Mouse (Mus musculus): ENCODE measurements around the gene Angel2. TPM values are rescaled to one million over a fixed set of nuclear protein-coding genes. Genes with fewer than 3 reads are reported as not detected.

The Angel2 gene
- polyA plus RNA-seq, 1 experiment from 2014 or later: 42.2 TPM

DNA sequence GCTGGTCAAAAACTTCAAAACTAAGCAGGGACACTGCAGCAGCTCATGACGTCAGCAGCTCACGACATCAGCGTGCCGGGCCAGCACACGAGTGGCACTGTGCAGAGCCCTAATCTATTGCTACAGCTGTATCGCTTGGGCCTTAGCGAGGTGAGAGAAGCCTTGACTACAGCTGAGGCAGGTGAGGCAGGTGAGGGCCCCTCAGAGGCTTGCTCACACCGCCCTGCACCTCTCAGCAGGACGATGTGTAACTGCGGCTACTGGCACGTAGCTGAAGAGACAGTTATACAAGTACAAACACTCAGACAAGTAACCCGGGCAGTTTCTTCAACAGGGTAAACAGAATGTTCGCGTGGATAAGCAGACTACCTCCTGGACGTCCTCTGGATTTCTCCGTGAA is 20.2 kb upstream of the Angel2 start:
- no peak for ATAC-seq (ENCODE audit: low FRiP score)
- Histone ChIP-seq H3K36me3 (peaks cover 16% of the 10 kb centered on the region), H3K4me2 (no peak overlapping the region), H3K9me3 (replicated peaks) (no peaks in the 10 kb centered on the region), H3K9ac (replicated peaks) (no peak overlapping the region), H3K4me1 (peaks cover 12% of the 10 kb centered on the region), H3K4me3 (replicated peaks) (no peak overlapping the region), H3K27ac (replicated peaks) (0 out of 2 replicates have a peak overlapping the region, but pooled peaks have one; percentile 43), H3K27me3 (replicated peaks) (no peaks in the 10 kb centered on the region)
- 86% methylated on average over 16 of the region's 16 CpGs for WGBS

DNA sequence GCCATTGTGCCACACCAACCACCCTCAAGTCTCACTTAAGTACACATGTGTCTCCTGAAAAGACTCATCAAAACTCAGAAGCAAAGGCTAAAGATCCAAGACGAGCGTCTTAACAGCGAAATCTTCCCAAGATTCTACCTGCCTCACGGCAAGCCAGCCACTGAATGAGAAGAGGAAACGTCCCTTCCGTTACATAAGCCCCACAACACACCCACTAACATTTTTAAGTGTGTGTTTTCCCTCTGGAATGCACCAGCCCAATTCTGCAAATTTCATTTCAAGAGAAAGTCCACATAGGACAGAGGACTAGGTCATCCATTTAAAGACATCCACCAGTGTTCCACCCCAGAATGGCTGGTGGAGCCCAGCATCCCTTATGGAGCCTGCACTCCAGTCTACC is 14.1 kb upstream of the Angel2 start:
- Histone ChIP-seq H3K36me3 (no peaks in the 10 kb centered on the region), H3K9ac (replicated peaks) (peak overlapping the region; percentile 93), H3K4me2 (peak overlapping the region; percentile 73), H3K4me1 (peaks cover 36% of the 10 kb centered on the region), H3K27ac (replicated peaks) (peak overlapping the region; percentile 80; the same call in 1 of the 2 replicates), H3K4me3 (replicated peaks) (peak overlapping the region; percentile 99), H3K27me3 (replicated peaks) (peaks cover 5% of the 10 kb centered on the region; the same call in 1 of the 2 replicates), H3K9me3 (replicated peaks) (no peaks in the 10 kb centered on the region)
- WGBS: 76% methylated on average over 6 of the region's 6 CpGs
- ATAC-seq (ENCODE audit: low FRiP score): peak; percentile 21; the same call in 1 of the 2 replicates

DNA sequence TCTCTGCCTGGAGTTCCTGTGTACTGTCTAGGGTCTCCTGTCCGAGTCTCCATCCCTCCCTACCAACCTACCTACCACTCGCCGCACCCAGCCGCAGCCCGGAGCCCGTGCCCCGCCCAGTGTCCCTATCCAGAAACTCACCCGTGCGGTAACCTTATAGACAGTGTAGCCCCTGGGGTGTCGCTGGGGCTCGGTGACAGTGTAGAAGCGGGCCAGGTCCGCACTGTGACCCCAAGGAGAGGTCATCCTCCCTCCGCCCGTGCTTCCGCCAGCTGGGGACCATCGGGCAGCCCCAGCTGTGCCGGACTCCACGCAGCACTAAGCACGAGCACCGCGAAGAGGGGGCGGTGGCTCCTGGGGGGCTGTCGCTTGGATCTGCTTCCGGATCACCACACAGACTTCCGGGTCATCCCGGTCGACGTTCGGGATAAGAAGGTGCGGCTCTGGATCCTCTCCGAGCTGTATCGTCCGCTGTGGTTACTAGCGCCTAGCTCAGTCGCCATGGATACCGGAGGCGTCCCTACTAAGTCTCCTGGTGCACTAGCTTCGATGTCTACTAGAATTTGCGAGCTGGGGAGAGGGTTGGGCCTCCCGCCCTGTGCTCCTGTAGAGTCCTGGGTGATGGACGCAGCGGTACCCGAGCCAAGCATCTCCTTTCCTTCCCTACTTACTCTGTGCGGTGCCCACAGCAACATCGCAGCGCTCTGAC is 13.3 kb upstream of the Angel2 start, which contains the start of gene Rps6kc1:
TSS of gene Rps6kc1 (minus strand) at position 356 of the 709 bp plus-strand sequence.
- H3K4me1 ChIP-seq: peaks cover 36% of the 10 kb centered on the region
- peak within 1 kb of the TSS; percentile 93 for H3K9ac ChIP-seq (replicated peaks)
- H3K27me3 ChIP-seq (replicated peaks): peaks cover 5% of the 10 kb centered on the region; the same call in 1 of the 2 replicates
- whole genome bisulfite sequencing: under 1% methylated on average over 47 of the region's 47 CpGs
- H3K9me3 ChIP-seq (replicated peaks): no peaks in the 10 kb centered on the region
- peak within 1 kb of the TSS; percentile 80 for H3K27ac ChIP-seq (replicated peaks)
- H3K4me2 ChIP-seq: peak within 1 kb of the TSS; percentile 73
- no peaks in the 10 kb centered on the region for H3K36me3 ChIP-seq
- H3K4me3 ChIP-seq (replicated peaks): peak within 1 kb of the TSS; percentile 99
- peak; percentile 95 for ATAC-seq (ENCODE audit: low FRiP score)

DNA sequence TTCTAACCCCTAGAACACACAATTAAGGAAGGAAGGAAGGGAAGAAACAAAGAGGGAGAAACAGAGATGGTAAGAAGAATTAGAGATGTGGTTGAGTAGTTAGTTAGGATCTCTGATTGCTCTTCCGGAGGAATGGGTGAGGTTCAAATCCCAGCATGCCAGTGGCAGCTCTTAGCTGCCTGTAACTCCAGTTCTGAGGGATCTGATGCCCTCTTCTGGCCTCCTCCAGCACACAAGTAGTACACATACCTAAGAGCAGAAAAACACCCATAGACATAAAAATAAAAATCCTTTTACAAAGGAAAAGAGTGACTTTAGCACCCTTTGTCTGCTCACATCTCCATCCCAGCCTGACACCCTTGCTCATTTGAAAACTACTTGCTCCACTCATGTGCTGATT is 12.3 kb upstream of the Angel2 start:
- no peaks in the 10 kb centered on the region for H3K36me3 ChIP-seq
- peak overlapping the region; percentile 80; the same call in 1 of the 2 replicates for H3K27ac ChIP-seq (replicated peaks)
- no peak for ATAC-seq (ENCODE audit: low FRiP score)
- no peaks in the 10 kb centered on the region for H3K9me3 ChIP-seq (replicated peaks)
- H3K9ac ChIP-seq (replicated peaks): no peak overlapping the region
- H3K27me3 ChIP-seq (replicated peaks): peaks cover 5% of the 10 kb centered on the region; the same call in 1 of the 2 replicates
- H3K4me3 ChIP-seq (replicated peaks): peak overlapping the region; percentile 99; the same call in 1 of the 2 replicates
- peak overlapping the region; percentile 73; the same call in 1 of the 2 replicates for H3K4me2 ChIP-seq
- WGBS: 36% methylated on average over 1 of the region's 1 CpGs
- peaks cover 36% of the 10 kb centered on the region for H3K4me1 ChIP-seq

DNA sequence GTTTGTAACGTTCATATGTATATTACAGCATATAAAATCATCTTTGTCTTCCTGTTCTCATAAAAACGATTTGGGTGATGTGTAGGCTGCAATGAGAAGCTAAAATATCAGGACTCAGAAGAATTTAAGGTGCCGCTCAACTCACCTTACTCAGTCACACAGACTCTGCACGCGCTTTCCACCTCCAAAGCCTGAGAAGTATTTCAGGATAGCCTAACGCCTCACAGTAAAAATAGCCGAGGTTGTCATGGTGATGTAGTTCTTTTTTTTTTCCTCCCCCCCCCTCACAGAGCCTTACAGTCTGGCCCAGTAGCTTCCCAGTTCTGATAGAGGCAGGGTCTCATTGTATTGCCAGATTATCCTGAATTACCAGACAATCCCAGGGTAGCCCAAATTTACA is 6.0 kb upstream of the Angel2 start:
- Histone ChIP-seq H3K27me3 (replicated peaks) (peaks cover 4% of the 10 kb centered on the region; the same call in 1 of the 2 replicates), H3K9ac (replicated peaks) (no peak overlapping the region), H3K4me3 (replicated peaks) (no peak overlapping the region), H3K4me2 (no peak overlapping the region), H3K27ac (replicated peaks) (no peak overlapping the region), H3K9me3 (replicated peaks) (no peaks in the 10 kb centered on the region), H3K36me3 (no peaks in the 10 kb centered on the region), H3K4me1 (no peaks in the 10 kb centered on the region)
- ATAC-seq (ENCODE audit: low FRiP score): no peak
- WGBS: 64% methylated on average over 7 of the region's 7 CpGs

DNA sequence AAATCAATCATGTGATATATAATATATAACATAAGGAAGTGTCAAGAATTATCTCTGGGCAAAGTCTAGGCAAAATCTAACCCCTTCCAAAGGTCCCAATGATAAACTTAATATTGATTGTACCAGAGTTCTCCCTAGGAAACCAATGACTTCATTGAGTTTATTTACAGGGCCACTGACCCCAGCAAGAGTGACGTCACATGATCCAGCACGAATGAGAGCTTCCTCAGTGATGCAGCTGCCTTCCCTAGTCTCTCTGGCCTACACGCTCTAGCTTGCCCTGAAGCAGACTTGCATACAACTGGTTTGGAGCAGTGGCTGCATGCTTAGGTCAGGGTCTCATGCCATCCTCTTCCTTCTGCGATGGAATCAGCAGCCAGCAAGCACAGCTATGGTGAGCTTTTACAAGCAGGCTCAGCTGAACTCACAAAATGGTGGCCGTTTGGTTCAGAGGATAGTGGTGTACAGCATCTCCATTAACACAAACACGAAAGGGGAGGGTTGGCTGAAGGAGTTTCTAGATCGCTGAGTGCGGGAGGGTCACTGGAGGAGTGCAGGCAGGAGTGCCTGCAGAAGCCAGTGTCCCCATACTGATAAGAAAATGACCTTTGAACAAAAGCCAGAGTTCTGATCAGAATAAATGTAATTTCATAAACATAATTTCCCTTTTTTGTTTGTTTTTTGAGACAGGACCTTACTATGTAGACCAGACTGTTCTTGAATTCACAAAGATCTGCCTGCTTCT is 5.0 kb upstream of the Angel2 start:
- H3K9me3 ChIP-seq (replicated peaks): no peaks in the 10 kb centered on the region
- WGBS: 77% methylated on average over 8 of the region's 8 CpGs
- no peak for ATAC-seq (ENCODE audit: low FRiP score)

DNA sequence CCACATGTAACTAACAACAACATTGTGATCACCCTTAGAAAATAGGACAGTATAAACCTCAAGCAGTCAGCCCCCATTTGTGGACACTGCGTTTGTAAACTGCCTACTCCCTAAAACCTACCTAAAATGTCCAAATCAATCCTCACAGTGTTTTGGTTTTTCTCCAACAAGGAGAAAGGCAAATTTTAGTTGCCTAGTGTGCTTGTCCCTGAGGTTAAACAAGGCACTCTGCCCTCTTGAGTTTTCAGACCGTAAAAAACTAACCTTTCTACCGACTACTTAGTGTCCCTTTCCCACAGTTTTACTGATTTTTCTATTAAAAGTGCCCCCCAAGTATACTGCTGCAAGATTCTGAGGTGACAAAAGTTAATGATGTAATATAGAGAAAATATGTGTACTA is 2.4 kb downstream of the Angel2 start:
- Histone ChIP-seq H3K4me3 (replicated peaks) (no peak overlapping the region), H3K27me3 (replicated peaks) (no peaks in the 10 kb centered on the region; the same call in 1 of the 2 replicates), H3K9me3 (replicated peaks) (no peaks in the 10 kb centered on the region), H3K27ac (replicated peaks) (no peak overlapping the region), H3K4me1 (peaks cover 21% of the 10 kb centered on the region), H3K4me2 (peak overlapping the region; percentile 66), H3K9ac (replicated peaks) (no peak overlapping the region), H3K36me3 (no peaks in the 10 kb centered on the region)
- WGBS: 92% methylated on average over 3 of the region's 3 CpGs
- no peak for ATAC-seq (ENCODE audit: low FRiP score)

More for the DNA sequence above, 5.0 kb upstream of the Angel2 start:
- Histone ChIP-seq H3K36me3 (no peaks in the 10 kb centered on the region), H3K27me3 (replicated peaks) (no peaks in the 10 kb centered on the region; the same call in 1 of the 2 replicates), H3K4me1 (no peaks in the 10 kb centered on the region), H3K9ac (replicated peaks) (no peak overlapping the region), H3K27ac (replicated peaks) (no peak overlapping the region), H3K4me3 (replicated peaks) (no peak overlapping the region), H3K4me2 (no peak overlapping the region)

DNA sequence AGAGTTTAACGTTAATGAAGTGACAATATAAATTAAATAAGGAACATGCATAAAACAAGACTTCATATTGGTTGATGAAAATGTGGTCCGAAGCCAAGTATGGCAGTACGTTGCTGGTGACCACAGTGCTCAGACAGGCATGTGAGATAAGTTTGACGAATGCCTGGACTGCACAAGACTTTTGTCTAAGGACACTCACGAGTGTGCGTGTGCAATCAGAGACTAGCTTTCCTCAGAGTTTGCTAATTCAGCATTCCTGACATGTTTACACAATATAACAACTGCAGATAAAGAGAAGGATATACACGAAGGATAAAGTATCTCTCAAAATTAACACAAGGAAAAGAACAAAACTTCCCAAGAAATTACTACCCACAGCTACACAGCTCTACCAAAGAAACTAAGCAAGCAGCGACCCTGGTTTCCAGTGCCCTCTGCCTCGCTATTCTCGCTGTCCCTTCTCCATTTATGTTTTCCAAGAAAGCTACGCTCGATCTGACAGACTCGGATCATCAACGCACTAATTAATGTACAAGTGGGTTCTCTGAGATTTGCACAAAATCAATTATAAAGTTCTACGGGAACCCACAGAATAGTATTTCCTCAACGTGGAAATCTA is 2.9 kb downstream of the Angel2 start:
- peak overlapping the region; percentile 66 for H3K4me2 ChIP-seq
- peak overlapping the region; percentile 100 for H3K27ac ChIP-seq (replicated peaks)
- H3K4me3 ChIP-seq (replicated peaks): peak overlapping the region; percentile 86
- ATAC-seq (ENCODE audit: low FRiP score): peak; percentile 31
- WGBS: 22% methylated on average over 16 of the region's 16 CpGs
- no peaks in the 10 kb centered on the region for H3K9me3 ChIP-seq (replicated peaks)
- peaks cover 21% of the 10 kb centered on the region for H3K4me1 ChIP-seq
- peak overlapping the region; percentile 90 for H3K9ac ChIP-seq (replicated peaks)
- H3K36me3 ChIP-seq: 0 out of 2 replicates have a peak, but pooled peaks cover 3% of the 10 kb centered on the region
- no peaks in the 10 kb centered on the region for H3K27me3 ChIP-seq (replicated peaks)

DNA sequence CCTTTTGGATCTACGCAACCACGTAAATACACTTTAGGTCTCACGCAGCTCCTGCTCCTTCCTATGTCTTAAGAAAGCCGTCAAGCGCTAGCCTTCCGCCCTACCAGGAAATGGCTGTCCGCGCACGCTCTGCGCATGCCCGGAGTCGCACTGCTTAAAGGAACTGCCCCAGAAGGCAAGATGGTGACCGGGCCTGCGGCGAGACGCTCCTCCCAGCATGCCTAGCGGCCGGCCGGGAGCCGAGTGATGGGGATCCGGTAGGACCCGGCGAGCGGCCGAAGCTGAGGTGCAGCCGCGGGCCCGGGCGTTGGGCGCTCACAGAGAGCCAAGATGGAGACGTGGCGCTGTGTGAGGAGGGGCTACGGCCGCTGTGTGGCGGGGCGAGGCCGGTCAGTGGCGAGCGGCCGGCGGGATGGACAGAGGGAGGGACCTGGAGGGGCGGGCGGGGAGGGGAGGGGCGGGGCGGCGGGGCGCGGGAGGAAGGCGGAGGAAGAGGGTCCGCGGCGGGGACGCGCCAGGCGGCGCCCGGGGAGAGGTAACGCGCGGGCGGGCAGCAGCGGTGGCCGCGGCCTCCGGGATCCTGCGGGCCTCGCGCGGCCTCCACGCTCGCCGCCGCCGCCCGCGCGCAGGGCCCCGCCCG is 3.6 kb downstream of the Angel2 start:
- H3K27me3 ChIP-seq (replicated peaks): no peaks in the 10 kb centered on the region
- H3K4me3 ChIP-seq (replicated peaks): peak overlapping the region; percentile 86
- H3K36me3 ChIP-seq: peaks cover 5% of the 10 kb centered on the region; the same call in 1 of the 2 replicates
- peak; percentile 98 for ATAC-seq (ENCODE audit: low FRiP score)
- H3K4me1 ChIP-seq: peaks cover 21% of the 10 kb centered on the region
- H3K9me3 ChIP-seq (replicated peaks): no peaks in the 10 kb centered on the region
- H3K9ac ChIP-seq (replicated peaks): peak overlapping the region; percentile 90
- peak overlapping the region; percentile 66 for H3K4me2 ChIP-seq
- H3K27ac ChIP-seq (replicated peaks): peak overlapping the region; percentile 100
- 0% methylated on average over 61 of the region's 79 CpGs for WGBS

DNA sequence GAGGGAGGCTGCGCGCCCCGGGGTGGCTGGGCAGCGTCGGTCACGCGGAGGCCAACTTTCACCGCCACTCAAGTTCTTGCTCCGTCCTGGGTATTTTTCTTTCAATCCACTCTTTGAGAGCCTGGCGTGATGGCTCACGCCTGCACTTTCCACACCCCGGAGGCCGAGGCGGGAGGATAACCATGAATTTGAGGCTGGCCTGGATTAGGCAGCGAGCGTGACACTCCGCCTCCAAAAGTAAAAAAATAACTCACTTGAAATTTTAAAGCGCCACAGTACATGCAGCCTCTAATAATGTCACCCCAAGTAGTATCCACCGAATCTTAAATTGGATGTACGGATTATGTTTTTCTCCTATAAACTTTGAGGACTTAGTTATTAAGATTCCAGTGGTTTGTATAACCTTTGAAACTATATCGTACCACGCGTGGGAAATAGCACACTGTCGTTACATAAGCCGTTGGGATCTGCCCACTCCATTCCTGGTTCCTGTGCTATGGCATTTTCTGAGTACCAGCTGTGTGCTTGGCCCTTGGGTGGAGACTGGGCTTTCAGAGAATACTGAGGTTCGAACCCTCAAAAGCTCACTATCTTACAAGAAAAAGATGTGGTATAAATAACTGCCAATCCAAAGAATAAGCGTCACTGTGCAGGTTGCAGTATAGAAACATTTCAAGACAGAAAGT is 4.2 kb downstream of the Angel2 start:
- no peak; the same call in 1 of the 2 replicates for ATAC-seq (ENCODE audit: low FRiP score)
- Histone ChIP-seq H3K4me2 (peak overlapping the region; percentile 66), H3K27ac (replicated peaks) (peak overlapping the region; percentile 100), H3K9ac (replicated peaks) (peak overlapping the region; percentile 90), H3K27me3 (replicated peaks) (no peaks in the 10 kb centered on the region), H3K4me3 (replicated peaks) (peak overlapping the region; percentile 86), H3K9me3 (replicated peaks) (no peaks in the 10 kb centered on the region), H3K36me3 (peaks cover 5% of the 10 kb centered on the region; the same call in 1 of the 2 replicates), H3K4me1 (peaks cover 21% of the 10 kb centered on the region)
- 7% methylated on average over 27 of the region's 27 CpGs for WGBS

All from neural tube, embryonic 15.5 days (tissue).